Mouse (Mus musculus) erythroid progenitor cell, adult 5-6 weeks (primary cell): Measurements from ENCODE around the gene Acat3. TPM values are rescaled to one million over a fixed set of nuclear protein-coding genes. Genes with fewer than 3 reads are reported as not detected.
"Not testable (repeated sequence)": the region's sequence is repeated elsewhere in the genome, so short reads cannot be mapped to it uniquely, and the experiment has no call there.

Experiments used
- ATAC-seq: replicated peaks from 2 replicates; pipeline ENCODE4 v1.8.0; 2016; ENCODE audit warnings: moderate number of reproducible peaks, mild to moderate bottlenecking, moderate TSS enrichment, inconsistent platforms; ENCODE audit not compliant: poor library complexity, low FRiP score, severe bottlenecking
- total RNA-seq, 2 experiments: library from RNA; stranded (forward) in 1 of 2; stranded (reverse) in 1 of 2; fragments of 150-400 nt in 1 of 2; fragments of 186-747, 209-891 nt in 1 of 2; gene quantifications; 2 replicates each; pipeline versions ENCODE4 v1.2.3 to v1.2.4; 2015 to 2017; ENCODE audit warnings: low replicate concordance in 2 of 2

Gene Acat3
- total RNA-seq, 2 experiments from 2014 or later: not detected

DNA sequence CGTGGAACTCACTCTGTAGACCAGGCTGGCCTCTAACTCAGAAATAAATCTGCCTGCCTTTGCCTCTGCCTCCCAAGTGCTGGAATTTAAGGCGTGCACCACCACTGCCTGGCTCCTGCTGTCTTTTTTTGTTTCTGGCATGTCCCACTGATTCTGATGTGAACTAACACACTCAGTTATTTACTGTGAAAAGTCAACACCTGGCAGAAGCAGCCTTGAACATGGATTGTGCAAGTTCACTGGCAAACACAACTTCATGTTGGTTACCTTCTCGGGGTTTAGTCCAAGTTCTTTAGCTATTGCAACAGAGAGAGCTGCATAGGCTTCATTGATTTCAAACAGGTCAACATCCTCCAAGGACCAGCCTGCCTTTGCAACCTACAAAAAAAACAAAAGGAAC, 15.4 kb downstream of the Acat3 start:
- no peak for ATAC-seq

DNA sequence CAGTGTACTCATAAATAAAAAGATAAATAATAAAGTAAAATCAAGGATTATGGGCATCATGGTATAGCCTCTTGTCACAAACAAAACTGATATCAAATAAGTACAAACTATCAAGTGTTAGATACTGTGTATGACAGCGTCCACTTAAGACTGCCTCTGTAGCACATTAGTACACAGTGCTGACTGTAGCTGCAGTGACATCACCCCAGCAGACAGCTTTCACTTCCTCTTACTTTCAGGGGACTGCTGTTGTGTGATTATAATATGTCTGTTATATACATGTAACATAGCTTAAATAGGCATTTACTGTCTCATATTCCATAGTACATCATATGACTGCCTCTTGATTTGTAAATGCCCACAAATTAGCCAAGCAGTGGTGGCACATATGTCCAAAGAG, 19.3 kb downstream of the Acat3 start:
- ATAC-seq: no peak

- ATAC-seq: peak; percentile 62
Observed at GRCm38 (mm10) chr17:12916588-12917380, 23.6 kb downstream of the Acat3 start.

DNA sequence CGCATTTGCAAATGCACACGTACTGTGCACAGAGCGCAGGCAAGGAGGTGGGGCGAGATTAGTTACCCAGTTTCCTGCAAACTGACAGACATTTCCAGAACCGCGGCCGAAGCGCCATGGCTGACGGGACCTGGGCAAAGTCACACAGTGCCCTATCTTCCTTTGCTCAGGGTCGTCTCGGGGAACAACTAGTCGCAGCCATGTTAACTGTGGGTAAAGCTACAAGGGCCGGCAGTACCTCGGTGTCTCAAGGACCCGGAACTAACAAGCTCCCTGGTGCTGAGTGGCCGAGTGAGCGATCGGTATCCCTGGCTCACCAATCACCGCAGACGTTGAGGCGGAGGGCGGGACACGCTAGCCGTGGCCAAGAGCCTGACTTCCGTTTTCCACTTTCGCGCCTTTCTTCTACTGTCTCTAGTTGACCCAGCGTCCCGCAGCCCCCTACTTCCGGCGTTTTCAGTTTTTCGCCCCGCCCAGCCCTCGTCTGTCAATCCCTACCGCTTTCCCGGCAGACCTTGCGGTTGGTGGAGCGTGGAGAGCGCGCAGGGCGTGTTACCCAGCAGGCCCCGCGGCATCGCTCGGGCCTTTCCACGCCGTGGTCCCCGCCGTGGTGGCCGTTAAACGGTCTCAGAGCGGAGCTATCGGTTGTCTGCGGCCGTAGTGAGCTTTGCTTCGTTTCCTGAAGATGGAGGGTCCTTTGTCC, 24.4 kb downstream of the Acat3 start, which contains the start of gene Mrpl18:
TSS of gene Mrpl18 (minus strand) at position 465 of the 703 bp plus-strand sequence.
- peak; percentile 98 for ATAC-seq

DNA sequence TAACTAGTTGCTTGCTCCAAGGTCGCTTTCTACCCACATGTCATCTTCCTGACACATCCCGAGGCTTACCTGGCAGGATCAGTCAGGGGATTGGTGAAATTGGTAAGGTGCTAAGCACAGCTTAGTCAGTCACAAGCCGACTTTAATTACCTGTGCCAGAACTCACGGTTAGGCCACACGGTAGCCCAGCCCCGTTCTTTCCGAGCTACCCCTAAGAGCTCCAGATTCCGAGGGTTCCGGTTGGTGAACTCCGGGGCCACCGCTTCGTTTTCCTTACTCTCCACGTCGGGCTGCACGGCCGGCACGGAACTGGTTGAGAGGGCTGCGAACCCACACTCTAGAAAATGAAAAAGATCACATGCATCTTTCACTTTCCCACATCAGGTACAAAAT, 24.9 kb downstream of the Acat3 start, which contains the start of gene Tcp1:
TSS of gene Tcp1 (plus strand) at position 214 of the 393 bp plus-strand sequence.
- peak; percentile 22 for ATAC-seq

- no peak for ATAC-seq
Observed at GRCm38 (mm10) chr17:12910391-12910790, 30.0 kb downstream of the Acat3 start.

- no peak for ATAC-seq
Observed at GRCm38 (mm10) chr17:12909361-12910280, 30.8 kb downstream of the Acat3 start, which contains the start of gene Pnldc1. Pnldc1 (minus strand) TSS chr17:12910230.

DNA sequence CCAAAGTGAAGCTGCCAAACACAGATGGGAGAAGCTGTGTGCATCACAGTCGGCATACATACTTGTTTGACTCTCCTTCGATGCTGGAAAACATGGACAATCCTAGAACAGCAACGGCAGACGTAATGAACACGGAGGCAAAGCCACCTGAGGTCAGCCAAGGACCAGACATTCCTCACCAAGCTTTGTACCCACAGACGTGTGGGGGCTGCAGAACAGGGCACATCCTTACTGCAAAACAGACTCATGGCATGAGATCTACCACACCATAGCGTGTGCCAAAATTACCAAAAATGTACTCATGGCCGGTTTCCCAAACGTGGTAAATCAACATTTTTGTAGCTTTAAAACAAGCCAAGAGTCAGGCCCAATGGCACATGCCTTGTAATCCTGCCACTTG, 34.0 kb downstream of the Acat3 start:
- ATAC-seq: no peak

DNA sequence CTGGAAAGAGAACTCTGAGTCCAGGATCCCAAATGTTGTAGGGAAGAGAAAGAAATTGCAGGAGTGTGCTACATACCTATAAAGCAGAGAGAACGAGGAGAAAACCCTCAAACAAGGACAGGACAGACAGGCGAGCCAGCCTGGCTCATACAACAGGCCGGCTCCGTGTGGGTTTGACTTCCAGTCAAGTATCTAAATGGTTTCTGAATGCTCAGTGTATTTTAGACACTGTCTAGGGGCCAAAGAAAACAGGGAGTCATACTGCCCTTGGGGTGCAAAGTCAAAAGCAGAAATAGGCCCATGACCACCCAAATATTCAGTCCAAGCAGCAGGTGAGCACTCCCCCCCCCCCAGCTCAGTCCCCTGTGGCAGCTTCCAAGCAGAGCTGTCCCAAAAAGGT, 34.6 kb downstream of the Acat3 start:
- ATAC-seq: no peak

- ATAC-seq: no peak
Observed at GRCm38 (mm10) chr17:12904349-12904748, 36.1 kb downstream of the Acat3 start.

GRCm38 (mm10) chr17:12903372-12904333, 36.7 kb downstream of the Acat3 start:
- ATAC-seq: no peak

GRCm38 (mm10) chr17:12902291-12902690, 38.1 kb downstream of the Acat3 start:
- ATAC-seq: no peak

- ATAC-seq: not testable (repeated sequence)
Observed at GRCm38 (mm10) chr17:12898607-12899006, 41.8 kb downstream of the Acat3 start.

DNA sequence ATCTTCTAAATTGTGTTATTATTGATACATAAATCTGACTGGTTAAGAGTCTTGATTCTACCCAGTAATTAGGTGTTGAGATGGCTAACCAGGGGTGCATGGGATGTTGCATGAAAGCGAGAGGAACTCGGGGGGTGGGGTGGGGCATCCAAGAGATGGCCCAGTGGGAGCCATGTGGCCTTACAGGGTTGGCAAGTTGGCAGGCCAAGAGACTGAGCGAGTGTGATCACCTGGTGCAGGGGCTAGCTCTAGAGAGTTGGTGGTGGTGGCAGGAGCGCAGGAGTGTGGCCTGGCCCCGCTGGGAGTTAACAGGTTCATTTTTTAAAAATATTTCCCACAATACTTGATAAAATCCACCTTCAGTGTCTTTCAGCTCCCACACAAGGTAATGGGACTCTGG, 42.7 kb downstream of the Acat3 start:
- no peak for ATAC-seq

- no peak for ATAC-seq
Observed at GRCm38 (mm10) chr17:12892033-12892432, 48.4 kb downstream of the Acat3 start.

DNA sequence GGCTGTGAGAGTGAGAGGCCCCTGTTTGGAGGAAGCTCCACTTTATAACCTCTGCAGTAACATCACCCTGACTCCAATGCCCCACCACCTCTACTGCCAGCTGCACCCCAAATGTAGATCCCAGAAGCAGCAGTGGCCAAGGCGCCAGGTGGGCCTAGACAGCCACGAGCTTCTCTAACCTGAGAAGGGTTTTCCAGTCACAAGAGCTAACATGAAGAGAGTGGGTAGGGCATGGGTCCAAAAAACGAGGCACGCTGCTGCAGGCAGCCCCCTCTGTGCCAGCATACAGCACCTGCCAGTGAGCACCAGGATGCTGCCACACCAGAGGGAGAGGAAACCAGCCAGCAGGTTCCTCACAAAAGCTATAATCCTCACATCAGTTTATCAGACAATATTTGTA, 49.3 kb downstream of the Acat3 start:
- no peak for ATAC-seq

DNA sequence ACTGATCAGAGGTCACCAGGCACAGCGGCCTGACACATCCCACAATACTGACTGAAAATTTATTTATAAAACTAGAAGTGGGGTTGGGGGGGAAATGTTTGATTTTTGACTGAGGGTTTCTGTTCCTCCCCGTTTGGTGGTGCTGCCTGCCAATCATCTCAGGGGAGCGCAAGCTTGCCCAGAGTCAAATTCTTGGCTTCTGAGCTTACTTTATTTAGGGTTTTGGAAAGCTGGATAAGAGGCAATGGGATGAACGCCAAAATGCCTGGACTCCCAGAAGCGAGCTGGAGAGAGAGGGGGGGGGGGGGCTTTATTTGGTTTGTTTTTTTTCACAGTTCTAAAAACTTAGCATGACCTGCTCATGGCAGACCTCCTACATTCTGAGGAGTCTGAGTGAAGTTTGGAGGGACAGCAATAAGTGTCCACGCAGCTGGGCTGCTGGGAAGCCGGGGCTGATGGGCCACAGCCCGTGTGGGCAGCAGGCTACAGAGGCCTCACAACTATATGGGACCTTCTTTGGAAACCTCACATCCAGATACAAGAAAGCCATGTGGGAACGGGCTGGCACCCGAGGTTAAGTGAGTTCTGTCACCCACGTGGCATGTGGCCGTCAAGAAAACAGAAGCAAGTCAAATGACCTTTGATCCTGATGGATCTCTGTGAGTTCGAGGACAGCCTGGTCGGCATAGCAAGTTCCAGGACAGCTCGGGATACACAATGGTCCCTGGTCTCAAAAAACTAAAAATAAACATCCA, 53.2 kb downstream of the Acat3 start:
- no peak for ATAC-seq

- ATAC-seq: no peak
Observed at GRCm38 (mm10) chr17:12886620-12887019, 53.8 kb downstream of the Acat3 start.
